Mouse (Mus musculus) kidney, embryonic 16.5 days (tissue): ENCODE results near the gene Vmn1r192. TPM values are rescaled to one million over a fixed set of nuclear protein-coding genes. Genes with fewer than 3 reads are reported as not detected.
"Not testable (repeated sequence)": the region's sequence is repeated elsewhere in the genome, so short reads cannot be mapped to it uniquely, and the experiment has no call there.

Source experiments
- ATAC-seq: fragments of 200-750 bp; cut with Nextera tagmentation; 2 replicates; pipeline ENCODE4 v1.8.0; 2017; ENCODE audit warnings: moderate TSS enrichment; ENCODE audit not compliant: low FRiP score, low TSS enrichment
- H3K27ac ChIP-seq: fragments of 300-500 bp; sonication (generic); 2 replicates; pipeline ENCODE4 v1.5.1; 2014; ENCODE audit warnings: low read length
- H3K27me3 ChIP-seq: fragments of 300-500 bp; sonication (generic); 2 replicates; pipeline ENCODE4 v1.6.1; 2014; ENCODE audit warnings: low read length, control low read depth, mixed read lengths; ENCODE audit not compliant: insufficient read depth
- H3K36me3 ChIP-seq: fragments of 300-500 bp; sonication (generic); 2 replicates; pipeline ENCODE4 v1.6.1; 2014; ENCODE audit warnings: low read length, control low read depth, mixed read lengths; ENCODE audit not compliant: insufficient read depth
- H3K4me1 ChIP-seq: fragments of 300-500 bp; sonication (generic); 2 replicates; pipeline ENCODE4 v1.6.1; 2014; ENCODE audit warnings: low read length, control low read depth, mixed read lengths; ENCODE audit not compliant: insufficient read depth
- H3K4me2 ChIP-seq: fragments of 300-500 bp; sonication (generic); replicated peaks from 2 replicates; pipeline ENCODE4 v1.6.1; 2014; ENCODE audit warnings: low read depth, low read length
- H3K4me3 ChIP-seq: fragments of 300-500 bp; sonication (generic); 2 replicates; pipeline ENCODE4 v1.5.1; 2014; ENCODE audit warnings: mild to moderate bottlenecking, low read length
- H3K9ac ChIP-seq: fragments of 300-500 bp; sonication (generic); replicated peaks from 2 replicates; pipeline ENCODE4 v1.6.1; 2014; ENCODE audit warnings: low read length
- H3K9me3 ChIP-seq: fragments of 300-500 bp; sonication (generic); 2 replicates; pipeline ENCODE4 v1.6.1; 2016; ENCODE audit warnings: low read length, control low read depth
- WGBS: fragments of 180-500 bp; shearing (Covaris S2); extraction: QIAGEN DNeasy Blood & Tissue Kit; methylation state at CpG from one replicate; pipeline ENCODE4 v1.1.7; 2014; 5-methylcytosine and 5-hydroxymethylcytosine counted together
- microRNA-seq: library from miRNA; unstranded; fragments of <30 nt; microRNA quantifications from one replicate; pipeline ENCODE4, GENCODE M21; 2016
- polyA plus RNA-seq: library from polyadenylated mRNA; unstranded; fragments of >200 nt; fragmentation: Nextera tagmentation; extraction: Ambion mirVana; gene quantifications from 2 replicates; pipeline ENCODE4 v1.2.1, GENCODE M21; 2015

Vmn1r192 gene
- not detected in 2 replicates for polyA plus RNA-seq

DNA sequence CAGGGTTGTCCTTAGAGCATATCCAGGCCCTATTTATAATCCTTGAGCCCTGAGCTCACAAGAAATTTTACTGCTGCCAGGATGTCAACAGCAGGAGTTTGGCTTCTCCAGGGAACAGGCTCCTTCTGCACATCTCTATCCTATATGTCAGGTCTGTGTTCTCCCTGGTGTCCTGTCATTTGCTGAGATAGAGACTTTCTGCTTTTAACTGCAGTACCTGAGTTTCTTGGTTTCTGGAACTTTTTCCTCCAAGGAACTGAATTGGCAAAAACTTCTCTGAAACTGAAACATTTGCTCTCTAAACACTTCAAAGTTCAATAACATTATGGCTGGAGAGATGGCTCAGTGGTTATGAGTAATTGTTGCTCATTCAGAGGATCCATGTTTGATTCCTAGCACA is at the start of gene Vmn1r192:
Gene Vmn1r192, minus strand, starts transcription at position 101 of the 400 bp plus-strand sequence.
- no peak within 1 kb of the TSS for H3K4me3 ChIP-seq
- H3K27me3 ChIP-seq = no peaks in the 10 kb centered on the region
- no peaks in the 10 kb centered on the region for H3K9me3 ChIP-seq
- ATAC-seq = no peak
- H3K27ac ChIP-seq = no peak within 1 kb of the TSS
- no peaks in the 10 kb centered on the region for H3K4me1 ChIP-seq
- no peaks in the 10 kb centered on the region for H3K36me3 ChIP-seq
- H3K4me2 ChIP-seq = no peak within 1 kb of the TSS
- no peak within 1 kb of the TSS for H3K9ac ChIP-seq

DNA sequence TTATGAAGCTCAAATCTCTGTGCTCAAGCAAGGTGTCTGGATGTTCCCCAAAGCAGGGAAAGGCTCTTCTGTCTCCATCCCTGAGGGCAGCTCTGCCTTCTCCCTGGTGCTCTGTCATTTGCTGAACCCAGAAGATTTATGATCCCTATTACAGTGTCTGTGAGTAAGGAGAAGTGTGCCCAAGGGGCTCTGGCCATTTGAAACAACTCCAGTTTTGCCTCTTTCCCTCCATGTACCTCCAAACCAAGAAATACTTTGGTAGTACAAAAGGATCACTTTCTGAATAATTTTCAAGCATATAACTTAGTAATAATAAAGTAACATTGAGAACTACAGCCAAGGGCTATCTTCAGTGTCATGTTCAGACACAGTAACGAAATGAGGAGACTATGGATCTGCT is 32.1 kb upstream of the Vmn1r192 start, which contains the start of gene Vmn1r193:
Gene Vmn1r193, minus strand, starts transcription at position 101 of the 400 bp plus-strand sequence.
- not testable (repeated sequence) for H3K27ac ChIP-seq, ATAC-seq, H3K4me3 ChIP-seq, H3K27me3 ChIP-seq, H3K9ac ChIP-seq, H3K36me3 ChIP-seq, H3K9me3 ChIP-seq, H3K4me1 ChIP-seq, H3K4me2 ChIP-seq
- WGBS = 78% methylated on average over 1 of the region's 1 CpGs

DNA sequence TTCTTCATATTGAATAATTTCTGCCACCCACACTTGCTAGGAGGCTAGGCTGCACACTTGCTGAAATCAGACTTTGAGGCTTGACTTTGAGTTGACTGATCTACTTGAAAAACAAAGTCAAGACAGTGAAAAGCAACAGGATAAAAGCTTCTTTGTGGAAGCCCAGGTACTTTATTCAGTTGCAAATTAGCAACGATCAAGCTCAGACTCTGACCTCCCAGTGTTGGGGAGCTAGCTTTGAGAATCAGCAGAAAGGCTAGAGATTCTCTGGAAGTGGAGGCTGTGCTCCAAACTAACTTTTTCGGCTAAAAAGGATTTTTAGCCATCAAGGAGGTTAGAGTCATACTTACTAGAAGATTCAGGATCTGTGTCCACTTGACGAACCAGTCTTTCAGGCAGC is 1.8 kb upstream of the Vmn1r192 start:
- ATAC-seq, H3K9me3 ChIP-seq, H3K27ac ChIP-seq, H3K27me3 ChIP-seq, H3K36me3 ChIP-seq, H3K4me1 ChIP-seq, H3K4me3 ChIP-seq, H3K9ac ChIP-seq, H3K4me2 ChIP-seq: not testable (repeated sequence)
- 80% methylated on average over 3 of the region's 3 CpGs for WGBS

DNA sequence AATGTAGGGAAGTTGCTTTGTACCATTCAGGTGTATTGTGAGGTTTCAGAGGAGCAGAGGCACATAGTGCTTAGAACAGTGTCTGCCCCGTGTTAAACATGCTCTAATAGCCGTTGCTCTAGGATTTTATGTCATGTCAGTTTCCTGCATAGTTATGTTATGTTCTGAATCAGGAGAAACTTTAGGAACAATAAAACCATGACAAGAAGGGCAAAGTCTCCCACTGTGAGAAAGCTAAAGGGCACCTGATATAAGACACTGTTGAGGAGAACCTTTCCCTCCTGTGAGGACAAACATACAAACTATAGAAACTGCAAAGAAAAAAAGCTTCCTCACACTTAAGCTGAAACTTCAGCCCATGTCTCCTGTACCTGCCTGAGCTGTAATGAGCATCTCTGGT is 556 bp downstream of the Vmn1r192 start:
- Histone ChIP-seq H3K4me3 (no peak overlapping the region), H3K4me2 (no peak overlapping the region), H3K27ac (no peak overlapping the region), H3K4me1 (no peaks in the 10 kb centered on the region), H3K27me3 (no peaks in the 10 kb centered on the region), H3K36me3 (no peaks in the 10 kb centered on the region), H3K9me3 (no peaks in the 10 kb centered on the region), H3K9ac (no peak overlapping the region)
- WGBS = 71% methylated on average over 2 of the region's 2 CpGs
- ATAC-seq = no peak

DNA sequence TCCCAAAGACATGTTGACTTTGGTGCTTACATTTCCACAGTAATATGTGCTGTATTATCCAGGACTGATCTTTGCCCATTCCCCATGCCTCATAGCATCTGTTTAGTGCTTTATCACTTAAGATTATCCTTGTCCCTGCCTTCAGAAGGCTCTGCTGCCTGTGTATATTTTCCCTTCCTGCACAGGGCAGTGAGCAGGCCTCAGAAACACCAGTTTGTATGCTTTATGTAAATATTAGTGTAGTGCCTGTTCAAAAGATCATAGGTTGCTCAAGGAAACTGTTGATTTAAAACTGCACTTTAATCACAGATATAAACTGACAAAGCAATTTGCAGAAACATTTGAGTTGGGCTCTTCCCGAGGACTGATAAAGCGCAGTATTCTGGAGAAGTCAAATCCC is 1.6 kb downstream of the Vmn1r192 start:
- no peaks in the 10 kb centered on the region for H3K36me3 ChIP-seq
- no peak overlapping the region for H3K4me3 ChIP-seq
- 82% methylated on average over 2 of the region's 2 CpGs for WGBS
- no peak for ATAC-seq
- H3K9ac ChIP-seq = no peak overlapping the region
- no peak overlapping the region for H3K27ac ChIP-seq
- H3K4me1 ChIP-seq = no peaks in the 10 kb centered on the region
- no peaks in the 10 kb centered on the region for H3K27me3 ChIP-seq
- no peaks in the 10 kb centered on the region for H3K9me3 ChIP-seq
- H3K4me2 ChIP-seq = no peak overlapping the region

DNA sequence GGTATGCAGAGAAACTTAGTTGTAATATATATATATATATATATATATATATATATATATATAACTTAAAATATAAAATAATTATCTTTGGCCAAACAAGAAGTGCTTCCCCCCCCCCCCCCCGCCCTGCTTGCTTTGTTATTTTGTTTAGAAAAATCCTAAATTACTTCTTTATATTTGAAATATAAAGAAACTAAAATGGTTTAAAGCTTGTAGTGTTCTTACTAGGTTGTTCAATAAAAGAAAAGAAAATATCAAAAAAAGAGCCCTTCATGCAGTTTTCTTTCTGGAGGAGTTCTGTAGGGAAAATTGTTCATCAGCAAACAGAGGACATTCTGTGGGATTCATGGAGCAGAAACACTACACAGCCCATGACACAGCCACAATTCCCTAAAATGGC is 7.1 kb downstream of the Vmn1r192 start, which contains the start of gene Vmn1r191:
Gene Vmn1r191, minus strand, starts transcription at position 101 of the 400 bp plus-strand sequence.
- no peak within 1 kb of the TSS for H3K4me3 ChIP-seq
- WGBS = 50% methylated on average over 1 of the region's 1 CpGs
- no peak for ATAC-seq
- H3K9ac ChIP-seq = no peak within 1 kb of the TSS
- no peaks in the 10 kb centered on the region for H3K36me3 ChIP-seq
- H3K4me2 ChIP-seq = no peak within 1 kb of the TSS
- H3K9me3 ChIP-seq = no peaks in the 10 kb centered on the region
- H3K4me1 ChIP-seq = no peaks in the 10 kb centered on the region
- H3K27ac ChIP-seq = no peak within 1 kb of the TSS
- H3K27me3 ChIP-seq = no peaks in the 10 kb centered on the region

DNA sequence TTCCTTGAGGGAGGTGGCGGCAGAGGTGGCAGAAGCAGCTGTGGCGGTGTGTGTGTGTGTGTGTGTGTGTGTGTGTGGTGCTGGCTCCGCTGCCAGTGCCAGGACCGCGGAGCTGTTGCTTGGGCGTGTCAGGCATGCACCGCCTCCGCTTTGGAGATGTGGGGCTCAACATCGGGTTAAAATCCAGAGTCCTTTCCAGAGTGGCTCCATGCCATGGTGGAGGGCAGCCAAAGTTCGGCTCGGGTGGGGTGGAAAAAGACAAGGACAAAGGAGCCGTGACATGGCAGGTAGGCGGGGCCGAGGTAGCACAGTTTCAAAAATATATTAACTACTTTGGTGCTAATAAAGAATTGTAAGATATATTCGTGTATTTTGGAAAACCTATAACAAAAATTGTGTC is 22.5 kb downstream of the Vmn1r192 start:
- ATAC-seq = no peak
- Histone ChIP-seq H3K4me1 (no peaks in the 10 kb centered on the region), H3K9ac (no peak overlapping the region), H3K9me3 (peaks cover 13% of the 10 kb centered on the region), H3K4me3 (no peak overlapping the region), H3K27ac (no peak overlapping the region), H3K4me2 (no peak overlapping the region), H3K36me3 (no peaks in the 10 kb centered on the region), H3K27me3 (no peaks in the 10 kb centered on the region)
- WGBS = 92% methylated on average over 15 of the region's 15 CpGs

DNA sequence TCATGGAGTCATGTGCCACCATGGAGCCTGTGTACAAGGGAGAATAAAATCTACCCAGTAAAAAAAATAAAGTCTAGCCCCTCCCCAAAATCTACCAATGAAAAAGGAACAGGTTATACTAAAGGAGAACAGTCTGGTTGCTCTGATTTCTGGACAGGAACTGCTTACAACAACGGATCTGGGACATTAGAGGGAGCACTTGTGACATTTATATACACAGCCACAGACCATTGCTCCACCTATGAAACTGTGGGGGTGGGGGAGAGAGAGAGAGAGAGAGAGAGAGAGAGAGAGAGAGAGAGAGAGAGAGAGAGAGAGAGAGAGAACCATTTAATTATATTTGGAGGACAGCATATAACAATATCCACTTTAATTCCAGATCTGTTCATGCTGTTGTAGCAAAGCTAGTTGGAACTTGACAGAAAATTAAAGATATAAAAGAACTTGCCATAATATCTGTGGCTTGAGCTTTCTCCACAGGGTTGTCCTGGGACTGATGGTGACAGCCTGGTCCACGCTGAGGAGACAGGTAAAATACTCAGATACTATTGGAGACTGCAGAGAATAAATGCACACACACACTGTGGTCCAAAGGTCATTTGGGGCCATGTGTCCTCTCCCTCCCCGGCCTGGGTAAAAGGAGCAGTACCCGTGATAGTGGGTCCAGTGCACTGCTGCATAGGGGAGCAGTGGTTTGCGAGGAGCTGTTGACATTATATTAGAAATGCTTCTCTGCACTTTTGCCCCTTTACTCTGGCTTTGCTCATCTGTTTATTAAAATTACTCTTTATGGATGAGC is 54.2 kb downstream of the Vmn1r192 start:
- H3K27me3 ChIP-seq, H3K4me3 ChIP-seq, ATAC-seq, H3K4me1 ChIP-seq, H3K36me3 ChIP-seq, H3K9me3 ChIP-seq, H3K9ac ChIP-seq, H3K27ac ChIP-seq, H3K4me2 ChIP-seq: not testable (repeated sequence)
- WGBS = 67% methylated on average over 5 of the region's 5 CpGs

Small RNA genes lying within 50 kb of the gene (microRNA-seq; reads per million reads assigned to microRNA genes)
- gene Gm23282 = not detected
- not detected for gene Gm25084

Other genes with a start within 250 kb of the Vmn1r192 start
- 11.6 and 13.7 TPM in 2 replicates for gene Zfp184, start 246.0 kb downstream of the Vmn1r192 start, polyA plus RNA-seq
- 0.15 and 0.26 TPM in 2 replicates for gene Pom121l2, start 209.9 kb downstream of the Vmn1r192 start, polyA plus RNA-seq
- 0.32 and 0.97 TPM in 2 replicates for gene Prss16, start 181.4 kb downstream of the Vmn1r192 start, polyA plus RNA-seq
- gene Hist1h2ah, start 155.6 kb downstream of the Vmn1r192 start, polyA plus RNA-seq = 7.8 and 9.2 TPM in 2 replicates
- 3.8 and 8.2 TPM in 2 replicates for gene Hist1h2bk, start 155.3 kb downstream of the Vmn1r192 start, polyA plus RNA-seq
- gene Hist1h4i, start 149.8 kb downstream of the Vmn1r192 start, polyA plus RNA-seq = 29.5 and 30.5 TPM in 2 replicates
- gene Hist1h2ag, start 148.2 kb downstream of the Vmn1r192 start, polyA plus RNA-seq = 49.8 and 53.1 TPM in 2 replicates
- gene Hist1h2bj, start 147.9 kb downstream of the Vmn1r192 start, polyA plus RNA-seq = 20.2 and 21.5 TPM in 2 replicates
- not detected in 2 replicates for gene Vmn1r188, start 106.7 kb downstream of the Vmn1r192 start, polyA plus RNA-seq
- gene Vmn1r189, start 85.3 kb downstream of the Vmn1r192 start, polyA plus RNA-seq = not detected in 2 replicates
- not detected in 2 replicates for gene Vmn1r191, start 7.2 kb downstream of the Vmn1r192 start, polyA plus RNA-seq
- not detected in 2 replicates for gene Vmn1r193, start 32.0 kb upstream of the Vmn1r192 start, polyA plus RNA-seq
- not detected in 2 replicates for gene Vmn1r194, start 53.1 kb upstream of the Vmn1r192 start, polyA plus RNA-seq
- not detected in 2 replicates for gene Vmn1r195, start 79.4 kb upstream of the Vmn1r192 start, polyA plus RNA-seq
- gene Vmn1r196, start 98.8 kb upstream of the Vmn1r192 start, polyA plus RNA-seq = not detected in 2 replicates
- gene Vmn1r197, start 133.4 kb upstream of the Vmn1r192 start, polyA plus RNA-seq = not detected in 2 replicates
- not detected in 2 replicates for gene Vmn1r198, start 159.2 kb upstream of the Vmn1r192 start, polyA plus RNA-seq
- not detected in 2 replicates for gene Vmn1r199, start 188.7 kb upstream of the Vmn1r192 start, polyA plus RNA-seq
- not detected in 2 replicates for gene Vmn1r200, start 199.2 kb upstream of the Vmn1r192 start, polyA plus RNA-seq